Mouse (Mus musculus) lung, postnatal 0 days (tissue): ENCODE measurements around the gene Klk1b4.
"Not testable (repeated sequence)": the region's sequence is repeated elsewhere in the genome, so short reads cannot be mapped to it uniquely, and the experiment has no call there.

Experiments
- CTCF ChIP-seq: IDR thresholded peaks from 2 replicates; pipeline ENCODE4 v1.5.1; 2016; ENCODE audit warnings: antibody characterized with exemption, mild to moderate bottlenecking
- EP300 ChIP-seq: IDR thresholded peaks from 2 replicates; pipeline ENCODE4 v1.6.1; 2016; ENCODE audit warnings: antibody characterized with exemption, mild to moderate bottlenecking, control low read depth

DNA sequence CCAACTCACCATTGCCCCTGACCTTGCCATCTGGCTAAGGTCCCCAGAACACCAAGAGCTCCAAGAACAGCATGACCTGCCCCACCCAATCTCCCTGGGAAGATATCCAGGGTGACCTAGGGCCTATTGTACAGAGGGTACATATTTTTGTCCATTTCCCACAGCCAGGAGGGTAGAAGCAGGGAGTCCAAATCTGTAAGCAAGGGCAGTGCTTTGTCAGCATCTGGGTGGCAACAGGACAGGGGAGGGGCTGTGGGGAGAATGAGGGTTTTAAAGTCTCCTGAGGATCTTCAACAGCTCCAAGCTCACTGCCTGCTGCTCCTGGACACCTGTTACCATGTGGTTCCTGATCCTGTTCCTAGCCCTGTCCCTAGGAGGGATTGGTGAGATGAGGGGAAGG lies 19.3 kb upstream of the Klk1b4 start, which contains the start of gene Klk1b24:
- not testable (repeated sequence) for TF ChIP-seq CTCF, EP300
